Mouse (Mus musculus) hindbrain, embryonic 12.5 days (tissue): ENCODE measurements around the gene Ildr1. TPM values are rescaled to one million over a fixed set of nuclear protein-coding genes. Genes with fewer than 3 reads are reported as not detected.

Experiments used
- polyA plus RNA-seq: library from polyadenylated mRNA; unstranded; fragments of >200 nt; fragmentation: Nextera tagmentation; extraction: Ambion mirVana; gene quantifications from 2 replicates; pipeline ENCODE4 v1.2.1, GENCODE M21; 2016

Ildr1 gene
- polyA plus RNA-seq, 1 experiment from 2014 or later = 1.3 TPM

Other genes starting within 250 kb of the Ildr1 start
- 0.62 TPM in 1 of 2 replicates, not detected in the other for gene Stfa3, start 238.6 kb upstream of the Ildr1 start, polyA plus RNA-seq
- gene Casr, start 131.8 kb upstream of the Ildr1 start, polyA plus RNA-seq = 0.06 and 0.07 TPM in 2 replicates
- gene Cd86, start 27.9 kb upstream of the Ildr1 start, polyA plus RNA-seq = 1.7 and 2.0 TPM in 2 replicates
- 3.0 and 6.6 TPM in 2 replicates for gene Slc15a2, start 91.0 kb downstream of the Ildr1 start, polyA plus RNA-seq
- gene Iqcb1, start 134.4 kb downstream of the Ildr1 start, polyA plus RNA-seq = 63.4 and 68.9 TPM in 2 replicates
- 1.2 TPM in 2 replicates for gene Eaf2, start 181.0 kb downstream of the Ildr1 start, polyA plus RNA-seq
- 95.7 and 96.0 TPM in 2 replicates for gene Golgb1, start 181.2 kb downstream of the Ildr1 start, polyA plus RNA-seq
- gene Hcls1, start 241.0 kb downstream of the Ildr1 start, polyA plus RNA-seq = 2.5 and 2.8 TPM in 2 replicates